Mouse (Mus musculus): ENCODE measurements at regions not wholly inside any gene's neighbourhood (a gene's known extent, or its start where the extent isn't known, plus 50 kb on each side); places are given as distances from the start of the nearest gene placed in this dataset.

GRCm38 (mm10) chr10:96337797-96338608 is 201.6 kb downstream of the Gm5426 start:
- Histone ChIP-seq H3K36me3 (ENCODE audit: insufficient read depth, low read length) (no peaks in the 10 kb centered on the region), H3K4me1 (replicated peaks; ENCODE audit: low read depth, low read length) (peaks cover 11% of the 10 kb centered on the region; the same call in 1 of the 2 replicates), H3K4me3 (replicated peaks; ENCODE audit: low read length) (no peak overlapping the region), H3K27me3 (ENCODE audit: insufficient read depth, low read length) (no peaks in the 10 kb centered on the region), H3K9me3 (ENCODE audit: low read length) (no peaks in the 10 kb centered on the region)
- no peak for TF ChIP-seq NANOG (IDR thresholded peaks at IDR 0.05; ENCODE audit: borderline replicate concordance, low read length)
- TF ChIP-seq POU5F1 (IDR thresholded peaks at IDR 0.05; ENCODE audit: borderline replicate concordance, low read length): no peak
- TF ChIP-seq CTCF (conservative IDR thresholded peaks at IDR 0.05; ENCODE audit: low read length): no peak

GRCm38 (mm10) chr10:96338609-96338978 is 202.2 kb downstream of the Gm5426 start:
- no peaks in the 10 kb centered on the region for H3K27me3 ChIP-seq (ENCODE audit: insufficient read depth, low read length)
- no peak for TF ChIP-seq CTCF (conservative IDR thresholded peaks at IDR 0.05; ENCODE audit: low read length)
- TF ChIP-seq POU5F1 (IDR thresholded peaks at IDR 0.05; ENCODE audit: borderline replicate concordance, low read length): no peak
- TF ChIP-seq NANOG (IDR thresholded peaks at IDR 0.05; ENCODE audit: borderline replicate concordance, low read length): no peak
- H3K4me1 ChIP-seq (replicated peaks; ENCODE audit: low read depth, low read length): 0 out of 2 replicates have a peak, but pooled peaks cover 6% of the 10 kb centered on the region
- no peaks in the 10 kb centered on the region for H3K9me3 ChIP-seq (ENCODE audit: low read length)
- H3K36me3 ChIP-seq (ENCODE audit: insufficient read depth, low read length): no peaks in the 10 kb centered on the region
- no peak overlapping the region for H3K4me3 ChIP-seq (replicated peaks; ENCODE audit: low read length)

GRCm38 (mm10) chr10:96342476-96342875 is 206.1 kb downstream of the Gm5426 start:
- H3K4me3 ChIP-seq (replicated peaks; ENCODE audit: low read length): no peak overlapping the region
- H3K4me1 ChIP-seq (replicated peaks; ENCODE audit: low read depth, low read length): no peaks in the 10 kb centered on the region
- no peaks in the 10 kb centered on the region for H3K9me3 ChIP-seq (ENCODE audit: low read length)
- H3K27me3 ChIP-seq (ENCODE audit: insufficient read depth, low read length): no peaks in the 10 kb centered on the region
- no peaks in the 10 kb centered on the region for H3K36me3 ChIP-seq (ENCODE audit: insufficient read depth, low read length)
- no peak for TF ChIP-seq CTCF (conservative IDR thresholded peaks at IDR 0.05; ENCODE audit: low read length)
- no peak for TF ChIP-seq NANOG (IDR thresholded peaks at IDR 0.05; ENCODE audit: borderline replicate concordance, low read length)

GRCm38 (mm10) chr10:96343666-96344065 is 207.3 kb downstream of the Gm5426 start:
- Histone ChIP-seq H3K4me3 (replicated peaks; ENCODE audit: low read length) (no peak overlapping the region), H3K27me3 (ENCODE audit: insufficient read depth, low read length) (no peaks in the 10 kb centered on the region), H3K36me3 (ENCODE audit: insufficient read depth, low read length) (no peaks in the 10 kb centered on the region), H3K9me3 (ENCODE audit: low read length) (no peaks in the 10 kb centered on the region), H3K4me1 (replicated peaks; ENCODE audit: low read depth, low read length) (no peaks in the 10 kb centered on the region)
- TF ChIP-seq CTCF (conservative IDR thresholded peaks at IDR 0.05; ENCODE audit: low read length) (no peak), NANOG (IDR thresholded peaks at IDR 0.05; ENCODE audit: borderline replicate concordance, low read length) (no peak), POU5F1 (IDR thresholded peaks at IDR 0.05; ENCODE audit: borderline replicate concordance, low read length) (no peak)

- no peak for TF ChIP-seq CTCF (conservative IDR thresholded peaks at IDR 0.05; ENCODE audit: low read length)
- no peak for TF ChIP-seq POU5F1 (IDR thresholded peaks at IDR 0.05; ENCODE audit: borderline replicate concordance, low read length)
- no peak for TF ChIP-seq NANOG (IDR thresholded peaks at IDR 0.05; ENCODE audit: borderline replicate concordance, low read length)
- peaks cover 4% of the 10 kb centered on the region; the same call in 1 of the 2 replicates for H3K9me3 ChIP-seq (ENCODE audit: low read length)
- H3K4me3 ChIP-seq (replicated peaks; ENCODE audit: low read length): no peak overlapping the region
- H3K4me1 ChIP-seq (replicated peaks; ENCODE audit: low read depth, low read length): no peaks in the 10 kb centered on the region
- no peaks in the 10 kb centered on the region for H3K36me3 ChIP-seq (ENCODE audit: insufficient read depth, low read length)
- no peaks in the 10 kb centered on the region for H3K27me3 ChIP-seq (ENCODE audit: insufficient read depth, low read length)
Observed at GRCm38 (mm10) chr10:96350692-96351091, 214.3 kb downstream of the Gm5426 start.

GRCm38 (mm10) chr10:96351320-96351719 is 214.9 kb downstream of the Gm5426 start:
- Histone ChIP-seq H3K4me3 (replicated peaks; ENCODE audit: low read length) (no peak overlapping the region), H3K4me1 (replicated peaks; ENCODE audit: low read depth, low read length) (no peaks in the 10 kb centered on the region), H3K9me3 (ENCODE audit: low read length) (peaks cover 5% of the 10 kb centered on the region; the same call in 1 of the 2 replicates), H3K36me3 (ENCODE audit: insufficient read depth, low read length) (no peaks in the 10 kb centered on the region), H3K27me3 (ENCODE audit: insufficient read depth, low read length) (no peaks in the 10 kb centered on the region)
- TF ChIP-seq POU5F1 (IDR thresholded peaks at IDR 0.05; ENCODE audit: borderline replicate concordance, low read length) (no peak), NANOG (IDR thresholded peaks at IDR 0.05; ENCODE audit: borderline replicate concordance, low read length) (no peak), CTCF (conservative IDR thresholded peaks at IDR 0.05; ENCODE audit: low read length) (no peak)

GRCm38 (mm10) chr10:96356980-96357624 is 220.7 kb downstream of the Gm5426 start:
- Histone ChIP-seq H3K9me3 (ENCODE audit: low read length) (peaks cover 5% of the 10 kb centered on the region; the same call in 1 of the 2 replicates), H3K4me3 (replicated peaks; ENCODE audit: low read length) (no peak overlapping the region), H3K4me1 (replicated peaks; ENCODE audit: low read depth, low read length) (no peaks in the 10 kb centered on the region), H3K36me3 (ENCODE audit: insufficient read depth, low read length) (no peaks in the 10 kb centered on the region), H3K27me3 (ENCODE audit: insufficient read depth, low read length) (no peaks in the 10 kb centered on the region)
- TF ChIP-seq NANOG (IDR thresholded peaks at IDR 0.05; ENCODE audit: borderline replicate concordance, low read length) (no peak), POU5F1 (IDR thresholded peaks at IDR 0.05; ENCODE audit: borderline replicate concordance, low read length) (no peak), CTCF (conservative IDR thresholded peaks at IDR 0.05; ENCODE audit: low read length) (no peak)

- Histone ChIP-seq H3K27me3 (ENCODE audit: insufficient read depth, low read length) (no peaks in the 10 kb centered on the region), H3K4me1 (replicated peaks; ENCODE audit: low read depth, low read length) (no peaks in the 10 kb centered on the region), H3K4me3 (replicated peaks; ENCODE audit: low read length) (no peak overlapping the region), H3K36me3 (ENCODE audit: insufficient read depth, low read length) (no peaks in the 10 kb centered on the region), H3K9me3 (ENCODE audit: low read length) (peaks cover 5% of the 10 kb centered on the region; the same call in 1 of the 2 replicates)
- TF ChIP-seq POU5F1 (IDR thresholded peaks at IDR 0.05; ENCODE audit: borderline replicate concordance, low read length): no peak
- no peak for TF ChIP-seq CTCF (conservative IDR thresholded peaks at IDR 0.05; ENCODE audit: low read length)
- TF ChIP-seq NANOG (IDR thresholded peaks at IDR 0.05; ENCODE audit: borderline replicate concordance, low read length): no peak
Observed at GRCm38 (mm10) chr10:96357632-96358031, 221.2 kb downstream of the Gm5426 start.
